Mouse (Mus musculus) CH12.LX (cell line): ENCODE results near the gene Syk.

ENCODE experiments used
- CHD1 ChIP-seq: IDR thresholded peaks from 2 replicates; pipeline ENCODE4 v1.6.1; 2012; ENCODE audit warnings: low read depth, low read length, improper control_type of control experiment, inconsistent platforms
- CHD2 ChIP-seq: IDR thresholded peaks from 2 replicates; pipeline ENCODE4 v1.6.1; 2011; ENCODE audit warnings: low read length, improper control_type of control experiment
- CTCF ChIP-seq, 2 experiments: IDR thresholded peaks in 1 of 2; conservative IDR thresholded peaks in 1 of 2; 2 replicates each; pipeline ENCODE4 v1.5.1; 2011 to 2012; ENCODE audit warnings: low read depth in 2 of 2, low read length in 2 of 2, improper control_type of control experiment in 1 of 2, inconsistent platforms in 1 of 2, mild to moderate bottlenecking in 1 of 2, moderate library complexity in 1 of 2
- ETS1 ChIP-seq: conservative IDR thresholded peaks from 2 replicates; pipeline ENCODE4 v1.6.1; 2012; ENCODE audit warnings: low read depth, mild to moderate bottlenecking, inconsistent platforms, low read length, improper control_type of control experiment, moderate library complexity
- JUND ChIP-seq: conservative IDR thresholded peaks from 2 replicates; pipeline ENCODE4 v1.6.1; 2011; ENCODE audit warnings: low read depth, low read length, improper control_type of control experiment
- POLR2A ChIP-seq: IDR thresholded peaks from 2 replicates; pipeline ENCODE4 v1.6.1; 2011; ENCODE audit warnings: low read depth, mild to moderate bottlenecking, improper control_type of control experiment, low read length
- RCOR1 ChIP-seq: conservative IDR thresholded peaks from 2 replicates; pipeline ENCODE4 v1.6.1; 2012; ENCODE audit warnings: low read depth, mild to moderate bottlenecking, inconsistent platforms, low read length, improper control_type of control experiment
- ZKSCAN1 ChIP-seq: IDR thresholded peaks from 2 replicates; pipeline ENCODE4 v1.6.1; 2012; ENCODE audit warnings: low read depth, inconsistent platforms, low read length, improper control_type of control experiment, borderline replicate concordance
- ZMIZ1 ChIP-seq: IDR thresholded peaks from 2 replicates; pipeline ENCODE4 v1.6.1; 2012; ENCODE audit warnings: low read depth, mild to moderate bottlenecking, inconsistent platforms, low read length, improper control_type of control experiment
- ZNF384 ChIP-seq: IDR thresholded peaks from 2 replicates; pipeline ENCODE4 v1.6.1; 2012; ENCODE audit warnings: low read depth, low read length, improper control_type of control experiment, inconsistent platforms

DNA sequence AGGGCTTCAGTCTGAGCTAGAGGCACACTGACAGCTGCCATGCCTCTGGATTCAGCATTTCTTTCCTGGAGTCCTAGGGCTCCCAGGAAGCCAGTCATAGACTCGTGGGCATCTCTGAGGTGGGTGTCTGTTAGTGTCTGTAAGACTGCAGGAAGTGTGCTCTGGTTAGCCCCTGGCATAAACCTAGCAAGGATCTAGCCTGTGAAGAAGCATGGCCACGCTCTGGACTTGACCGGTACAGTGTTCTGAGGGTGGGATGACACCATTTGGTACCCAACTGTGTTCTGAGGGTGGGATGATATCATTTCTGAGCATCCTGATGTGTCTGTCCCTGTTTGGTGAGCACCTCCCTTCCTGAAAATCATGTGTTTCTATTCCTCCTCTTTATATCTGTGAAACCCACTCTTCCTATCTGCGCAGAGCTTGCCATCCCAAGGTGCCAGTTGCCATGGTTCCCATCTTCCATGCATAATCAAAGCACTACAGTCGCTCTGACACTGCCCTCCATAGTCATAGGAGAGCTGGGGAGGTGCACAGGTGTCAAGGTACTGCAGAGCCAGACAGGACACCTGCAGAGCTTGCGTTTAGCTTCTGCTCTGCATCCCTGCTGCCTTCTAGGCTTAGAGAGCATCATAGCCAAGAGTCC, 20.9 kb downstream of the Syk start:
- TF ChIP-seq POLR2A, result no peak
- TF ChIP-seq ZMIZ1, result no peak
- no peak for TF ChIP-seq ZKSCAN1
- no peak for TF ChIP-seq CHD1
- TF ChIP-seq ETS1, result no peak
- TF ChIP-seq CTCF (conservative IDR thresholded peaks at IDR 0.05 in 1 of 2, IDR thresholded peaks at IDR 0.05 in 1 of 2; ENCODE audit: low read depth in 2 of 2, low read length in 2 of 2), result no peak
- no peak for TF ChIP-seq JUND
- TF ChIP-seq CHD2, result no peak
- TF ChIP-seq ZNF384, result no peak
- no peak for TF ChIP-seq RCOR1
